Comparison of ENCODE assay signal across 18 mouse cellular contexts in genomic region chr1:189801303-189801702, GRCm38 (mm10).
"Had no signal": no experiment of that assay in that cellular context is flagged by ENCODE, and none has a peak within 500 bp of the region (broad histone marks: within the 10 kb centered on the region; RNA-seq: fewer than 3 reads in every experiment).

No protein-coding gene starts in this region.

- H3K27me3 ChIP-seq: intestine, embryonic 15.5 days; limb, embryonic 13.5 days; liver, embryonic 15.5 days; neural tube, embryonic 12.5 days had no signal

- ATAC-seq: intestine, embryonic 15.5 days had no signal

- H3K36me3 ChIP-seq: liver, embryonic 15.5 days; neural tube, embryonic 12.5 days had no signal

- H3K4me2 ChIP-seq: intestine, embryonic 15.5 days; limb, embryonic 13.5 days; liver, embryonic 11.5 days; liver, embryonic 15.5 days; lung, embryonic 14.5 days; neural tube, embryonic 12.5 days had no signal

- H3K9ac ChIP-seq: intestine, embryonic 15.5 days; limb, embryonic 13.5 days; liver, embryonic 15.5 days; lung, embryonic 14.5 days; neural tube, embryonic 12.5 days had no signal

- H3K9me3 ChIP-seq: intestine, embryonic 15.5 days; limb, embryonic 13.5 days; liver, embryonic 15.5 days; midbrain, embryonic 10.5 days; neural tube, embryonic 12.5 days had no signal

- H3K4me3 ChIP-seq: intestine, embryonic 15.5 days; limb, embryonic 13.5 days; liver, embryonic 15.5 days; midbrain, embryonic 10.5 days; neural tube, embryonic 12.5 days had no signal

- DNase-seq: kidney, adult 18-20 months; kidney, postnatal 14 days; layer of hippocampus, adult 9-11 months; layer of hippocampus, postnatal 36 days; lung, embryonic 14.5 days; lung, postnatal 10 days; lung, postnatal 4 days; midbrain, embryonic 14.5 days; right cerebral cortex, postnatal 14 days; thymus, adult 18-20 months; thymus, postnatal 14 days had no signal

- H3K4me1 ChIP-seq: intestine, embryonic 15.5 days; neural tube, embryonic 12.5 days had no signal

- H3K27ac ChIP-seq: intestine, embryonic 15.5 days; limb, embryonic 13.5 days; liver, embryonic 15.5 days; midbrain, embryonic 10.5 days; neural tube, embryonic 12.5 days; stomach, postnatal 0 days had no signal
